Mouse (Mus musculus): ENCODE data around the gene Erbb2.

The Erbb2 gene

GRCm38 (mm10) chr11:98385638-98386585, 26.4 kb upstream of the Erbb2 start, which contains the start of gene Pnmt:
Gene Pnmt (plus strand): TSS chr11:98386450.
- DNase-seq (ENCODE audit: low spot score), result no peak

- DNase-seq (ENCODE audit: low spot score), result peak; percentile 48
Measured at GRCm38 (mm10) chr11:98386596-98386995, 25.7 kb upstream of the Erbb2 start.

GRCm38 (mm10) chr11:98387056-98387577, 25.2 kb upstream of the Erbb2 start:
- no peak for DNase-seq (ENCODE audit: low spot score)

GRCm38 (mm10) chr11:98388282-98388681, 24.0 kb upstream of the Erbb2 start:
- no peak for DNase-seq (ENCODE audit: low spot score)

- DNase-seq (ENCODE audit: low spot score), result peak; percentile 75
Measured at GRCm38 (mm10) chr11:98389221-98389780, 23.0 kb upstream of the Erbb2 start.

- DNase-seq (ENCODE audit: low spot score), result peak; percentile 47
Measured at GRCm38 (mm10) chr11:98390141-98390540, 22.1 kb upstream of the Erbb2 start.

- no peak for DNase-seq (ENCODE audit: low spot score)
Measured at GRCm38 (mm10) chr11:98392034-98392433, 20.2 kb upstream of the Erbb2 start.

GRCm38 (mm10) chr11:98392645-98393044, 19.6 kb upstream of the Erbb2 start:
- DNase-seq (ENCODE audit: low spot score), result no peak

GRCm38 (mm10) chr11:98393317-98393716, 19.0 kb upstream of the Erbb2 start:
- DNase-seq (ENCODE audit: low spot score), result peak; percentile 82

- peak; percentile 47 for DNase-seq (ENCODE audit: low spot score)
Measured at GRCm38 (mm10) chr11:98394301-98394700, 18.0 kb upstream of the Erbb2 start.

GRCm38 (mm10) chr11:98395041-98395440, 17.2 kb upstream of the Erbb2 start:
- DNase-seq (ENCODE audit: low spot score), result peak; percentile 68

GRCm38 (mm10) chr11:98397946-98398345, 14.3 kb upstream of the Erbb2 start:
- DNase-seq (ENCODE audit: low spot score), result no peak

- DNase-seq (ENCODE audit: low spot score), result peak; percentile 92
Measured at GRCm38 (mm10) chr11:98400161-98400726, 12.0 kb upstream of the Erbb2 start, which contains the start of gene Pgap3. Gene Pgap3 (minus strand): TSS chr11:98400490.

GRCm38 (mm10) chr11:98400816-98401215, 11.5 kb upstream of the Erbb2 start:
- DNase-seq (ENCODE audit: low spot score), result no peak

GRCm38 (mm10) chr11:98406621-98407020, 5.6 kb upstream of the Erbb2 start:
- no peak for DNase-seq (ENCODE audit: low spot score)

- DNase-seq (ENCODE audit: low spot score), result no peak
Measured at GRCm38 (mm10) chr11:98408872-98409271, 3.4 kb upstream of the Erbb2 start.

GRCm38 (mm10) chr11:98409341-98409822, 2.9 kb upstream of the Erbb2 start:
- DNase-seq (ENCODE audit: low spot score), result peak; percentile 66

- DNase-seq (ENCODE audit: low spot score), result no peak
Measured at GRCm38 (mm10) chr11:98412797-98413301, 579 bp downstream of the Erbb2 start.

GRCm38 (mm10) chr11:98413731-98414130, 1.5 kb downstream of the Erbb2 start:
- DNase-seq (ENCODE audit: low spot score), result no peak

- DNase-seq (ENCODE audit: low spot score), result no peak
Measured at GRCm38 (mm10) chr11:98414162-98414561, 1.9 kb downstream of the Erbb2 start.

GRCm38 (mm10) chr11:98417074-98417473, 4.8 kb downstream of the Erbb2 start:
- DNase-seq (ENCODE audit: low spot score), result no peak

- DNase-seq (ENCODE audit: low spot score), result no peak
Measured at GRCm38 (mm10) chr11:98418273-98418672, 6.0 kb downstream of the Erbb2 start.
